Mouse (Mus musculus) forebrain, embryonic 15.5 days (tissue): ENCODE results near the gene Fam20a. TPM values are rescaled to one million over a fixed set of nuclear protein-coding genes. Genes with fewer than 3 reads are reported as not detected.

ENCODE experiments used
- ATAC-seq: fragments of 200-750 bp; cut with Nextera tagmentation; replicated peaks from 2 replicates; pipeline ENCODE4 v1.8.0; 2017; ENCODE audit warnings: mild to moderate bottlenecking, moderate TSS enrichment, moderate library complexity
- H3K27ac ChIP-seq: fragments of 300-500 bp; sonication (generic); replicated peaks from 2 replicates; pipeline ENCODE4 v1.5.1; 2015; ENCODE audit warnings: mild to moderate bottlenecking, inconsistent platforms
- H3K27me3 ChIP-seq: fragments of 300-500 bp; sonication (generic); 2 replicates; pipeline ENCODE4 v1.6.1; 2015; ENCODE audit warnings: inconsistent platforms
- H3K36me3 ChIP-seq: fragments of 300-500 bp; sonication (generic); 2 replicates; pipeline ENCODE4 v1.6.1; 2015; ENCODE audit warnings: mild to moderate bottlenecking, inconsistent platforms
- H3K4me1 ChIP-seq: fragments of 300-500 bp; sonication (generic); 2 replicates; pipeline ENCODE4 v1.6.1; 2015; ENCODE audit warnings: inconsistent platforms
- H3K4me2 ChIP-seq: fragments of 300-500 bp; sonication (generic); replicated peaks from 2 replicates; pipeline ENCODE4 v1.6.1; 2015; ENCODE audit warnings: mild to moderate bottlenecking, inconsistent platforms
- H3K4me3 ChIP-seq: fragments of 300-500 bp; sonication (generic); 2 replicates; pipeline ENCODE4 v1.5.1; 2015; ENCODE audit warnings: mild to moderate bottlenecking, inconsistent platforms
- H3K9ac ChIP-seq: fragments of 300-500 bp; sonication (generic); replicated peaks from 2 replicates; pipeline ENCODE4 v1.6.1; 2015; ENCODE audit warnings: mild to moderate bottlenecking, inconsistent platforms
- H3K9me3 ChIP-seq: fragments of 300-500 bp; sonication (generic); 2 replicates; pipeline ENCODE4 v1.6.1; 2016; ENCODE audit warnings: inconsistent platforms
- WGBS: fragments of 180-500 bp; shearing (Covaris S2); methylation state at CpG from one replicate; pipeline ENCODE4 v1.1.7; 2015; ENCODE audit warnings: mixed read lengths; 5-methylcytosine and 5-hydroxymethylcytosine counted together
- polyA plus RNA-seq: library from polyadenylated mRNA; unstranded; fragments of >200 nt; fragmentation: Nextera tagmentation; extraction: Ambion mirVana; gene quantifications from 2 replicates; pipeline ENCODE4 v1.2.1, GENCODE M21; 2015

The Fam20a gene
- polyA plus RNA-seq, 1 experiment from 2014 or later, result 1.7 TPM

- H3K27me3 ChIP-seq, result no peaks in the 10 kb centered on the region
- H3K4me3 ChIP-seq, result no peak overlapping the region
- no peaks in the 10 kb centered on the region for H3K9me3 ChIP-seq
- WGBS, result 63% methylated on average over 6 of the region's 6 CpGs
- no peak for ATAC-seq
- no peak overlapping the region for H3K4me2 ChIP-seq
- H3K4me1 ChIP-seq, result no peaks in the 10 kb centered on the region
- H3K27ac ChIP-seq, result no peak overlapping the region
- H3K9ac ChIP-seq, result no peak overlapping the region
- H3K36me3 ChIP-seq, result no peaks in the 10 kb centered on the region
Observed at GRCm38 (mm10) chr11:109635871-109636395, 86.1 kb downstream of the Fam20a start.

GRCm38 (mm10) chr11:109634928-109635327 is 87.2 kb downstream of the Fam20a start:
- ATAC-seq, result no peak
- no peak overlapping the region for H3K4me3 ChIP-seq
- WGBS, result 87% methylated on average over 9 of the region's 9 CpGs

GRCm38 (mm10) chr11:109629021-109629521 is 93.0 kb downstream of the Fam20a start:
- no peaks in the 10 kb centered on the region for H3K36me3 ChIP-seq
- H3K27me3 ChIP-seq, result no peaks in the 10 kb centered on the region
- H3K4me3 ChIP-seq, result no peak overlapping the region
- H3K9ac ChIP-seq, result no peak overlapping the region
- no peak overlapping the region for H3K27ac ChIP-seq
- WGBS, result 82% methylated on average over 10 of the region's 10 CpGs
- no peaks in the 10 kb centered on the region for H3K9me3 ChIP-seq
- no peaks in the 10 kb centered on the region for H3K4me1 ChIP-seq
- ATAC-seq, result no peak
- H3K4me2 ChIP-seq, result no peak overlapping the region

More at GRCm38 (mm10) chr11:109634928-109635327, 87.2 kb downstream of the Fam20a start:
- Histone ChIP-seq H3K9me3 (no peaks in the 10 kb centered on the region), H3K4me2 (no peak overlapping the region), H3K36me3 (no peaks in the 10 kb centered on the region), H3K27me3 (no peaks in the 10 kb centered on the region), H3K4me1 (no peaks in the 10 kb centered on the region), H3K27ac (no peak overlapping the region), H3K9ac (no peak overlapping the region)

GRCm38 (mm10) chr11:109628099-109628498 is 94.0 kb downstream of the Fam20a start:
- H3K4me1 ChIP-seq, result no peaks in the 10 kb centered on the region
- no peaks in the 10 kb centered on the region for H3K9me3 ChIP-seq
- no peaks in the 10 kb centered on the region for H3K27me3 ChIP-seq
- no peak for ATAC-seq
- no peak overlapping the region for H3K27ac ChIP-seq
- H3K4me3 ChIP-seq, result no peak overlapping the region
- no peak overlapping the region for H3K9ac ChIP-seq
- WGBS, result 89% methylated on average over 3 of the region's 3 CpGs
- no peaks in the 10 kb centered on the region for H3K36me3 ChIP-seq
- no peak overlapping the region for H3K4me2 ChIP-seq

- H3K4me2 ChIP-seq, result no peak overlapping the region
- no peaks in the 10 kb centered on the region for H3K9me3 ChIP-seq
- H3K4me3 ChIP-seq, result no peak overlapping the region
- no peaks in the 10 kb centered on the region for H3K27me3 ChIP-seq
- ATAC-seq, result no peak
- no peak overlapping the region for H3K27ac ChIP-seq
- 92% methylated on average over 4 of the region's 4 CpGs for WGBS
- no peak overlapping the region for H3K9ac ChIP-seq
- H3K36me3 ChIP-seq, result no peaks in the 10 kb centered on the region
- H3K4me1 ChIP-seq, result no peaks in the 10 kb centered on the region
Observed at GRCm38 (mm10) chr11:109627648-109628047, 94.4 kb downstream of the Fam20a start.

GRCm38 (mm10) chr11:109623238-109623637 is 98.8 kb downstream of the Fam20a start:
- H3K27ac ChIP-seq, result no peak overlapping the region
- H3K4me1 ChIP-seq, result no peaks in the 10 kb centered on the region
- WGBS, result 94% methylated on average over 7 of the region's 7 CpGs
- H3K9me3 ChIP-seq, result no peaks in the 10 kb centered on the region
- H3K4me3 ChIP-seq, result no peak overlapping the region
- H3K27me3 ChIP-seq, result no peaks in the 10 kb centered on the region
- no peak overlapping the region for H3K9ac ChIP-seq
- H3K36me3 ChIP-seq, result no peaks in the 10 kb centered on the region
- ATAC-seq, result no peak
- no peak overlapping the region for H3K4me2 ChIP-seq

GRCm38 (mm10) chr11:109622518-109623037 is 99.5 kb downstream of the Fam20a start:
- H3K9me3 ChIP-seq, result no peaks in the 10 kb centered on the region
- H3K36me3 ChIP-seq, result no peaks in the 10 kb centered on the region
- no peak overlapping the region for H3K9ac ChIP-seq
- H3K4me2 ChIP-seq, result no peak overlapping the region
- H3K4me1 ChIP-seq, result no peaks in the 10 kb centered on the region
- no peak overlapping the region for H3K4me3 ChIP-seq
- no peak for ATAC-seq
- H3K27ac ChIP-seq, result no peak overlapping the region
- no peaks in the 10 kb centered on the region for H3K27me3 ChIP-seq
- whole genome bisulfite sequencing, result 55% methylated on average over 15 of the region's 15 CpGs

- no peak overlapping the region for H3K4me2 ChIP-seq
- no peaks in the 10 kb centered on the region for H3K9me3 ChIP-seq
- ATAC-seq, result no peak
- H3K4me3 ChIP-seq, result no peak overlapping the region
- peaks cover 5% of the 10 kb centered on the region for H3K4me1 ChIP-seq
- H3K27ac ChIP-seq, result no peak overlapping the region
- no peaks in the 10 kb centered on the region for H3K36me3 ChIP-seq
- 19% methylated on average over 2 of the region's 2 CpGs for WGBS
- no peak overlapping the region for H3K9ac ChIP-seq
- no peaks in the 10 kb centered on the region for H3K27me3 ChIP-seq
Observed at GRCm38 (mm10) chr11:109621183-109621582, 100.9 kb downstream of the Fam20a start.

- Histone ChIP-seq H3K27ac (no peak overlapping the region), H3K4me3 (no peak overlapping the region), H3K4me1 (peaks cover 5% of the 10 kb centered on the region), H3K36me3 (no peaks in the 10 kb centered on the region), H3K9ac (no peak overlapping the region), H3K4me2 (no peak overlapping the region), H3K9me3 (no peaks in the 10 kb centered on the region), H3K27me3 (no peaks in the 10 kb centered on the region)
- WGBS, result 84% methylated on average over 6 of the region's 6 CpGs
- ATAC-seq, result no peak
Observed at GRCm38 (mm10) chr11:109620356-109620755, 101.7 kb downstream of the Fam20a start.

Other genes with a start within 250 kb of the Fam20a start
- gene Arsg, start 248.9 kb downstream of the Fam20a start, polyA plus RNA-seq, result 4.0 and 6.0 TPM in 2 replicates
- 3.7 and 5.1 TPM in 2 replicates for gene Slc16a6, start 248.7 kb downstream of the Fam20a start, polyA plus RNA-seq
- gene Wipi1, start 110.3 kb downstream of the Fam20a start, polyA plus RNA-seq, result 12.1 and 13.0 TPM in 2 replicates
- gene Prkar1a, start 72.9 kb downstream of the Fam20a start, polyA plus RNA-seq, result 472 and 496 TPM in 2 replicates
- not detected in 2 replicates for gene 1700012B07Rik, start 105.8 kb upstream of the Fam20a start, polyA plus RNA-seq